Mouse (Mus musculus) cerebellum, adult 11-12 months (tissue): Measurements from ENCODE around the gene Trabd2b.

Experiments used
- DNase-seq: peaks from one replicate; pipeline ENCODE4 v3.0.0; 2022

Gene Trabd2b

DNA sequence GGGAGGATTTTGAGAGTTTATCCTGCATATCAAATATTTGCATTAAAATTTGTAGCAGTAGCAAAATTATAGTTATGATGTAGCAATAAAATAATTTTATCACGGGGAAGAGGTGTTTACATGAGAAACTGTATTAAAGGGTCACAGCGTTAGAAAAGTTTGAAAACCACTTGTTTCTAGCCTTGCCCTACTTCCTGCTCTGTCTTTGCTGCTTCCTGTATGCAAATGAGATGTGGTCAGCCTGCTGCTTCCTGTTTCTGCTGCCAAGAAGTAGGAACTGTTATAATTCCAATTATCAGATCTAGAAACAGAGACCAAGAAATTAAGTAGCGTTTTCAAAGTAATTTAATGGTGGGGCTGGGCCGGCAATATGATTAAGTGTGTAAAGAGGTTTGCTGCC is 245.9 kb downstream of the Trabd2b start:
- DNase-seq, result no peak

DNA sequence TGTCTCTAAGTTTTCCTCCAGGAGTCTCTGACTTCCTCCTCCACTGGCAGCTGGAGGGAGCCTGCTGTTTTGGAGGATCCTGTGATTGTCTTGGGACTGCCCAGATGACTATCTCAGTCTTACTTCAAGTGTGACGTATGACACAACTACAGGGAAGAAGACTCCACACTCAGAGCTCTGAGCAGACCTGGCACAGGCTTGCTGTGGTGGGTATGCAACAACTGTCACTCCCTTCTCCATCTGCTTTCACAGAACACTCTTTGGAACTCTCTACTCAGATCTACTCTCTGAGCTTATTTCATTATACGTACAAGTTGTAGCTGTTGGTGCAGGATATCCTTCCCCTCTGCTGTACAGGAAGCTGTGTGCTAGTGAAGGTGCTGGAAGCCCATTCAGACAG is 251.4 kb downstream of the Trabd2b start:
- no peak for DNase-seq

DNA sequence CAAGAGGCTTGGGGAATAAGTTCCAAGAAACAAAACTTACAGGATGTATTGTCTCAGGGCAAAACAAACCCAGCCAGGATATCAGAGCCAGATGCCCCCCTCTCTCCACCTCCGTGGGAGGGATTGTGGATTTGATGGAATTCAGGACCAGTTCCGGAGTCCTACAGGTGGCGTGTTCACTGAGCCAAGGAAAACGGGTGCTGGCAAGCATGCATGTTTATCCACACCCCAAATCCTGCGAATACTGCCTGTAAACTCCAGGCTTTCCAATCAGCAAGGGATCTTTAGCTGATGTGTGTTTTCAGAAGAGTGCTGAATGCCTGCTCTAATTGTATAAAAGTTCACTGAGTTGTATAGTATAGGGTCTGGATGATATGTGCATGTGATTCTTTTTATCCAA is 253.4 kb downstream of the Trabd2b start:
- no peak for DNase-seq

DNA sequence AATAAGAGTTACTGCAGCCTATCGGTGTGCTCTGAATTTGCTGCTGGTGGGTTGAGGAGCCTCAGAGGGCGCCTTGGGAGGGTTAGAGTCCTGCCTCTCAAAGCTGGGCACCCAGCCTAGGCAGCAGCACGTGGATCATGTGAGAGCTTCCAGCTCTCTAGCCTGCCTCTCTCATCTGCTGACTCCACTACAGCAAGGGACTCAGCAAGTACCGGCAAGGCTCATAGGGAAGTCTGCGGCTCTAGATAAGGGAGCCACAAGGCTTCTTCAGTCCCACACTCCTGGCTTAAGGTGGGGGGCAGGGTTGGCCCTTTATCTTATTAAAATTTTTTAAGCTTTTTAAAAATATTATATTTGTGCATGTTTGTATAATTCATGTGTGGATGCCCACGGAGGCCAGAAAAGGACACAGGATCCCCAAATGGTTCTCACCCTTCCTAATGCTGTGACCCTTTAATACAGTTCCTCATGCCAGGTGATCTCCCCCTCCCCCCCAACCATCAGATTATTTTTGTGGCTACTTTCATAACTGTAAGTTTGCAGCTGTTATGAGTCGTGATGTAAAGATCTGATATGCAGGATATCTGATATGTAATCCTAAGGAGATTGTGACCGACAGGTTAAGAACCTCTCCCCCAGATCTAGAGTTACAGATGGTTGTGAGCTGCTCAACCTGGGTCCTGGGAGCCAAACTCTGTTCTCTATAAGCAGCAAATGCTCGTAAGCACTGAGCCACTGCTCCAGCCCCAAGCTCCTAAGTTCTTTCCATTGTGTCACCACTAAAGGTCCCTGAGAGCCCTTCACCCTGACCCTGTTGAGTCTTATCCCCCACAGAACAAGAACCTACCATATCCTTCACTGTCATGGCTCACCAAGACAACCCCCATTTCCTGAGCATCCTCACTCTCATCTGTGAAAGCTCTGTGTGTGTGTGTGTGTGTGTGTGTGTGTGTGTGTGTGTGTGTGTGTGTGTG is 257.8 kb downstream of the Trabd2b start:
- DNase-seq, result no peak
